Mouse (Mus musculus): ENCODE results near the gene Skint6.
"Not testable (repeated sequence)": the region's sequence is repeated elsewhere in the genome, so short reads cannot be mapped to it uniquely, and the experiment has no call there.

The Skint6 gene

GRCm38 (mm10) chr4:113286873-113287272 is at the start of gene Skint6:
Gene Skint6 (minus strand): TSS chr4:113286973.
- no peak for DNase-seq

GRCm38 (mm10) chr4:113320911-113321310 is 34.1 kb upstream of the Skint6 start:
- DNase-seq: no peak

GRCm38 (mm10) chr4:113301773-113302473 is 15.2 kb upstream of the Skint6 start:
- no peak for DNase-seq

- no peak for DNase-seq
Measured at GRCm38 (mm10) chr4:113263363-113264060, 23.3 kb downstream of the Skint6 start.

GRCm38 (mm10) chr4:113245808-113246207 is 41.0 kb downstream of the Skint6 start:
- no peak for DNase-seq

GRCm38 (mm10) chr4:113067621-113068020 is 219.2 kb downstream of the Skint6 start:
- no peak for DNase-seq

GRCm38 (mm10) chr4:112979160-112979559 is 307.6 kb downstream of the Skint6 start:
- not testable (repeated sequence) for DNase-seq

GRCm38 (mm10) chr4:112790646-112791045 is 496.1 kb downstream of the Skint6 start:
- DNase-seq: no peak

- no peak for DNase-seq
Measured at GRCm38 (mm10) chr4:112774766-112775165, 512.0 kb downstream of the Skint6 start, which contains the start of gene Skint10. Gene Skint10 (minus strand): TSS chr4:112774866.
